Mouse (Mus musculus): ENCODE results near the gene Hhip. TPM values are rescaled to one million over a fixed set of nuclear protein-coding genes. Genes with fewer than 3 reads are reported as not detected.

Gene Hhip
- total and polyA plus RNA-seq, 3 experiments, result 0.02 to 0.31 (median 0.03) TPM

- H3K4me3 ChIP-seq, result no peak overlapping the region
- no peak overlapping the region for H3K27ac ChIP-seq
- H3K27me3 ChIP-seq (ENCODE audit: control insufficient read depth, insufficient read depth, low read length), result peaks cover 11% of the 10 kb centered on the region
- DNase-seq, result no peak
- H3K9ac ChIP-seq (ENCODE audit: low read depth, low read length), result no peak overlapping the region
- H3K79me2 ChIP-seq (replicated peaks; ENCODE audit: control insufficient read depth, insufficient read depth, low read length), result no peaks in the 10 kb centered on the region
- H3K36me3 ChIP-seq (ENCODE audit: control insufficient read depth, insufficient read depth, low read length), result no peaks in the 10 kb centered on the region
- H3K4me1 ChIP-seq (ENCODE audit: control insufficient read depth, insufficient read depth, low read length), result no peaks in the 10 kb centered on the region
- intact Hi-C loops (cut with DNase I), result no loop called here
- WGBS, result 65% methylated on average over 6 of the region's 6 CpGs
- TF ChIP-seq CTCF (IDR thresholded peaks at IDR 0.05) (no peak), POLR2A (IDR thresholded peaks at IDR 0.05; ENCODE audit: insufficient read depth, low read depth, low read length) (no peak), EP300 (IDR thresholded peaks at IDR 0.05; ENCODE audit: insufficient read depth, low read depth, low read length) (no peak)
Measured at GRCm38 (mm10) chr8:80055094-80055493, 2.7 kb downstream of the Hhip start.

- no peaks in the 10 kb centered on the region for H3K4me1 ChIP-seq (ENCODE audit: control insufficient read depth, insufficient read depth, low read length)
- no peak overlapping the region for H3K27ac ChIP-seq
- no peaks in the 10 kb centered on the region for H3K36me3 ChIP-seq (ENCODE audit: control insufficient read depth, insufficient read depth, low read length)
- H3K9ac ChIP-seq (ENCODE audit: low read depth, low read length), result no peak overlapping the region
- no peak overlapping the region for H3K4me3 ChIP-seq
- 53% methylated on average over 4 of the region's 4 CpGs for WGBS
- H3K27me3 ChIP-seq (ENCODE audit: control insufficient read depth, insufficient read depth, low read length), result peaks cover 11% of the 10 kb centered on the region
- no peaks in the 10 kb centered on the region for H3K79me2 ChIP-seq (replicated peaks; ENCODE audit: control insufficient read depth, insufficient read depth, low read length)
- intact Hi-C loops (cut with DNase I), result no loop called here
- DNase-seq, result no peak
- no peak for TF ChIP-seq EP300 (IDR thresholded peaks at IDR 0.05; ENCODE audit: insufficient read depth, low read depth, low read length)
- no peak for TF ChIP-seq POLR2A (IDR thresholded peaks at IDR 0.05; ENCODE audit: insufficient read depth, low read depth, low read length)
- no peak for TF ChIP-seq CTCF (IDR thresholded peaks at IDR 0.05)
Measured at GRCm38 (mm10) chr8:80054216-80054615, 3.6 kb downstream of the Hhip start.

- no peaks in the 10 kb centered on the region for H3K79me2 ChIP-seq (replicated peaks; ENCODE audit: control insufficient read depth, insufficient read depth, low read length)
- H3K4me3 ChIP-seq, result no peak overlapping the region
- no peak overlapping the region for H3K27ac ChIP-seq
- H3K9ac ChIP-seq (ENCODE audit: low read depth, low read length), result no peak overlapping the region
- WGBS, result 65% methylated on average over 1 of the region's 1 CpGs
- no peaks in the 10 kb centered on the region for H3K4me1 ChIP-seq (ENCODE audit: control insufficient read depth, insufficient read depth, low read length)
- TF ChIP-seq POLR2A (IDR thresholded peaks at IDR 0.05; ENCODE audit: insufficient read depth, low read depth, low read length), result no peak
- TF ChIP-seq CTCF (IDR thresholded peaks at IDR 0.05), result no peak
- no peak for TF ChIP-seq EP300 (IDR thresholded peaks at IDR 0.05; ENCODE audit: insufficient read depth, low read depth, low read length)
- H3K36me3 ChIP-seq (ENCODE audit: control insufficient read depth, insufficient read depth, low read length), result no peaks in the 10 kb centered on the region
- intact Hi-C loops (cut with DNase I), result no loop called here
- DNase-seq, result no peak
- H3K27me3 ChIP-seq (ENCODE audit: control insufficient read depth, insufficient read depth, low read length), result peaks cover 10% of the 10 kb centered on the region
Measured at GRCm38 (mm10) chr8:80052838-80053237, 5.0 kb downstream of the Hhip start.

GRCm38 (mm10) chr8:80051494-80051893, 6.3 kb downstream of the Hhip start:
- Histone ChIP-seq H3K4me1 (ENCODE audit: control insufficient read depth, insufficient read depth, low read length) (no peaks in the 10 kb centered on the region), H3K27me3 (ENCODE audit: control insufficient read depth, insufficient read depth, low read length) (peaks cover 4% of the 10 kb centered on the region), H3K9ac (ENCODE audit: low read depth, low read length) (no peak overlapping the region), H3K79me2 (replicated peaks; ENCODE audit: control insufficient read depth, insufficient read depth, low read length) (no peaks in the 10 kb centered on the region), H3K4me3 (no peak overlapping the region), H3K36me3 (ENCODE audit: control insufficient read depth, insufficient read depth, low read length) (no peaks in the 10 kb centered on the region), H3K27ac (no peak overlapping the region)
- 63% methylated on average over 5 of the region's 5 CpGs for WGBS
- intact Hi-C loops (cut with DNase I), result no loop called here
- TF ChIP-seq CTCF (IDR thresholded peaks at IDR 0.05) (no peak), POLR2A (IDR thresholded peaks at IDR 0.05; ENCODE audit: insufficient read depth, low read depth, low read length) (no peak), EP300 (IDR thresholded peaks at IDR 0.05; ENCODE audit: insufficient read depth, low read depth, low read length) (no peak)
- no peak for DNase-seq

GRCm38 (mm10) chr8:80049256-80050005, 8.4 kb downstream of the Hhip start:
- Histone ChIP-seq H3K4me3 (no peak overlapping the region), H3K27me3 (ENCODE audit: control insufficient read depth, insufficient read depth, low read length) (no peaks in the 10 kb centered on the region), H3K79me2 (replicated peaks; ENCODE audit: control insufficient read depth, insufficient read depth, low read length) (no peaks in the 10 kb centered on the region), H3K9ac (ENCODE audit: low read depth, low read length) (no peak overlapping the region), H3K4me1 (ENCODE audit: control insufficient read depth, insufficient read depth, low read length) (no peaks in the 10 kb centered on the region), H3K36me3 (ENCODE audit: control insufficient read depth, insufficient read depth, low read length) (no peaks in the 10 kb centered on the region), H3K27ac (no peak overlapping the region)
- intact Hi-C loops (cut with DNase I), result no loop called here
- no peak for DNase-seq
- 23% methylated on average over 15 of the region's 15 CpGs for WGBS
- TF ChIP-seq EP300 (IDR thresholded peaks at IDR 0.05; ENCODE audit: insufficient read depth, low read depth, low read length) (no peak), POLR2A (IDR thresholded peaks at IDR 0.05; ENCODE audit: insufficient read depth, low read depth, low read length) (no peak), CTCF (IDR thresholded peaks at IDR 0.05) (no peak)

- Histone ChIP-seq H3K36me3 (ENCODE audit: control insufficient read depth, insufficient read depth, low read length) (no peaks in the 10 kb centered on the region), H3K27ac (no peak overlapping the region), H3K27me3 (ENCODE audit: control insufficient read depth, insufficient read depth, low read length) (no peaks in the 10 kb centered on the region), H3K9ac (ENCODE audit: low read depth, low read length) (no peak overlapping the region), H3K4me1 (ENCODE audit: control insufficient read depth, insufficient read depth, low read length) (no peaks in the 10 kb centered on the region), H3K79me2 (replicated peaks; ENCODE audit: control insufficient read depth, insufficient read depth, low read length) (no peaks in the 10 kb centered on the region), H3K4me3 (no peak overlapping the region)
- DNase-seq, result no peak
- WGBS, result 60% methylated on average over 4 of the region's 4 CpGs
- intact Hi-C loops (cut with DNase I), result no loop called here
- TF ChIP-seq POLR2A (IDR thresholded peaks at IDR 0.05; ENCODE audit: insufficient read depth, low read depth, low read length) (no peak), EP300 (IDR thresholded peaks at IDR 0.05; ENCODE audit: insufficient read depth, low read depth, low read length) (no peak), CTCF (IDR thresholded peaks at IDR 0.05) (no peak)
Measured at GRCm38 (mm10) chr8:80048256-80048655, 9.6 kb downstream of the Hhip start.

Measured in heart, adult 2 months (tissue).